Comparison of ENCODE assay signal across 37 mouse cellular contexts in genomic region chr5:41737039-41737438, GRCm38 (mm10). TPM values are rescaled to one million over a fixed set of nuclear protein-coding genes. Genes with fewer than 3 reads are reported as not detected.
"Had no signal": no experiment of that assay in that cellular context is flagged by ENCODE, and none has a peak within 500 bp of the region (broad histone marks: within the 10 kb centered on the region; RNA-seq: fewer than 3 reads in every experiment).

No protein-coding gene starts in this region.

- H3K36me3 ChIP-seq: heart, embryonic 13.5 days; heart, embryonic 15.5 days; hindbrain, embryonic 13.5 days; intestine, embryonic 15.5 days; kidney, embryonic 15.5 days; limb, embryonic 10.5 days; limb, embryonic 12.5 days; liver, embryonic 13.5 days; liver, embryonic 15.5 days had no signal

- H3K4me2 ChIP-seq: heart, embryonic 11.5 days; heart, embryonic 13.5 days; heart, embryonic 15.5 days; hindbrain, embryonic 13.5 days; intestine, embryonic 15.5 days; kidney, embryonic 15.5 days; limb, embryonic 12.5 days; liver, embryonic 11.5 days; liver, embryonic 13.5 days; liver, embryonic 15.5 days had no signal

- ATAC-seq: hindbrain, embryonic 16.5 days; inflammation-experienced regulatory T-cells, adult 6 months; intestine, embryonic 15.5 days; intestine, postnatal 0 days; liver, postnatal 0 days had no signal

- H3K27me3 ChIP-seq: heart, embryonic 15.5 days; hindbrain, embryonic 13.5 days; intestine, embryonic 15.5 days; liver, embryonic 13.5 days; liver, embryonic 15.5 days had no signal

- H3K4me1 ChIP-seq: heart, embryonic 13.5 days; heart, embryonic 15.5 days; hindbrain, embryonic 13.5 days; intestine, embryonic 15.5 days; kidney, embryonic 15.5 days; liver, embryonic 13.5 days; liver, embryonic 15.5 days had no signal

- H3K4me3 ChIP-seq: heart, adult 2 months; heart, embryonic 13.5 days; heart, embryonic 15.5 days; hindbrain, embryonic 13.5 days; intestine, embryonic 15.5 days; kidney, embryonic 15.5 days; layer of hippocampus, adult 2 months; left cerebral cortex, adult 2 months; limb, embryonic 10.5 days; limb, embryonic 12.5 days; liver, embryonic 13.5 days; liver, embryonic 15.5 days had no signal

- H3K9me3 ChIP-seq: heart, embryonic 13.5 days; heart, embryonic 15.5 days; hindbrain, embryonic 13.5 days; intestine, embryonic 15.5 days; kidney, embryonic 15.5 days; limb, embryonic 10.5 days; liver, embryonic 13.5 days; liver, embryonic 15.5 days had no signal

- H3K9ac ChIP-seq: heart, embryonic 13.5 days; heart, embryonic 15.5 days; hindbrain, embryonic 13.5 days; intestine, embryonic 15.5 days; kidney, embryonic 15.5 days; limb, embryonic 12.5 days; liver, embryonic 13.5 days; liver, embryonic 15.5 days; liver, postnatal 0 days had no signal

- DNase-seq: gastrocnemius, postnatal 14 days; gastrocnemius, postnatal 36 days; heart, adult 11 months; heart, adult 2 months; heart, postnatal 14 days; heart, postnatal 36 days; kidney, adult 8-10 months; kidney, postnatal 10 days; kidney, postnatal 25 days; kidney, postnatal 4 days; liver; liver, embryonic 13.5 days; liver, postnatal 0 days had no signal

- H3K27ac ChIP-seq: heart, adult 2 months; heart, embryonic 13.5 days; heart, embryonic 15.5 days; hindbrain, embryonic 13.5 days; intestine, embryonic 15.5 days; kidney, embryonic 15.5 days; layer of hippocampus, adult 2 months; left cerebral cortex, adult 2 months; limb, embryonic 10.5 days; limb, embryonic 12.5 days; liver, embryonic 13.5 days; liver, embryonic 15.5 days had no signal

RNA-seq across cellular contexts. Expression of gene Nkx3-2, which starts 27.3 kb away (rescaled TPM):
- total RNA-seq: gastrocnemius, adult 18-20 months; gastrocnemius, adult 8-10 months; gastrocnemius, postnatal 14 days; gastrocnemius, postnatal 36 days; heart, adult 2 months; heart, postnatal 14 days; heart, postnatal 36 days; hematopoietic stem cell, adult 5-6 weeks; layer of hippocampus, adult 2 months; layer of hippocampus, postnatal 10 days; layer of hippocampus, postnatal 25 days; left cerebral cortex, adult 2 months; left cerebral cortex, postnatal 14 days; left cerebral cortex, postnatal 36 days had no signal
- polyA plus RNA-seq: gonadal fat pad, adult 2 months; heart, embryonic 11.5 days; heart, embryonic 15.5 days; heart, postnatal 0 days; hindbrain, embryonic 13.5 days; hindbrain, embryonic 16.5 days; inflammation-experienced regulatory T-cells, adult 6 months; kidney, embryonic 15.5 days; liver, embryonic 13.5 days; liver, embryonic 15.5 days; liver, postnatal 0 days had no signal
